Mouse (Mus musculus) midbrain, embryonic 16.5 days (tissue): Measurements from ENCODE around the gene Iqch. TPM values are rescaled to one million over a fixed set of nuclear protein-coding genes. Genes with fewer than 3 reads are reported as not detected.

Source experiments
- ATAC-seq: fragments of 200-750 bp; cut with Nextera tagmentation; 2 replicates; pipeline ENCODE4 v1.8.0; 2017; ENCODE audit warnings: moderate TSS enrichment
- H3K27ac ChIP-seq: fragments of 300-500 bp; sonication (generic); 2 replicates; pipeline ENCODE4 v1.5.1; 2014; ENCODE audit warnings: mild to moderate bottlenecking, low read length, mixed read lengths
- H3K27me3 ChIP-seq: fragments of 300-500 bp; sonication (generic); 2 replicates; pipeline ENCODE4 v1.6.1; 2014; ENCODE audit warnings: low read depth, low read length, mixed read lengths; ENCODE audit not compliant: control insufficient read depth, insufficient read depth
- H3K36me3 ChIP-seq: fragments of 300-500 bp; sonication (generic); 2 replicates; pipeline ENCODE4 v1.6.1; 2014; ENCODE audit warnings: mild to moderate bottlenecking, low read length, moderate library complexity, mixed read lengths; ENCODE audit not compliant: control insufficient read depth, insufficient read depth
- H3K4me1 ChIP-seq: fragments of 300-500 bp; sonication (generic); 2 replicates; pipeline ENCODE4 v1.6.1; 2014; ENCODE audit warnings: mild to moderate bottlenecking, low read length, mixed read lengths; ENCODE audit not compliant: control insufficient read depth, insufficient read depth
- H3K4me2 ChIP-seq: fragments of 300-500 bp; sonication (generic); 2 replicates; pipeline ENCODE4 v1.6.1; 2014; ENCODE audit warnings: mild to moderate bottlenecking, low read length, mixed read lengths
- H3K4me3 ChIP-seq: fragments of 300-500 bp; sonication (generic); 2 replicates; pipeline ENCODE4 v1.5.1; 2014; ENCODE audit warnings: low read depth, mild to moderate bottlenecking, low read length, moderate library complexity, mixed read lengths
- H3K9ac ChIP-seq: fragments of 300-500 bp; sonication (generic); 2 replicates; pipeline ENCODE4 v1.6.1; 2014; ENCODE audit warnings: low read depth, low read length, mixed read lengths
- H3K9me3 ChIP-seq: fragments of 300-500 bp; sonication (generic); replicated peaks from 2 replicates; pipeline ENCODE4 v1.6.1; 2014; ENCODE audit warnings: mild to moderate bottlenecking, low read length, mixed read lengths; ENCODE audit not compliant: control insufficient read depth, poor library complexity, severe bottlenecking
- WGBS: fragments of 180-500 bp; shearing (Covaris S2); extraction: QIAGEN DNeasy Blood & Tissue Kit; methylation state at CpG from one replicate; pipeline ENCODE4 v1.1.7; 2014; 5-methylcytosine and 5-hydroxymethylcytosine counted together
- polyA plus RNA-seq: library from polyadenylated mRNA; unstranded; fragments of >200 nt; fragmentation: Nextera tagmentation; extraction: Ambion mirVana; gene quantifications from 2 replicates; pipeline ENCODE4 v1.2.1, GENCODE M21; 2015

The Iqch gene
- polyA plus RNA-seq = 0.15 TPM in 1 of 2 replicates, not detected in the other

DNA sequence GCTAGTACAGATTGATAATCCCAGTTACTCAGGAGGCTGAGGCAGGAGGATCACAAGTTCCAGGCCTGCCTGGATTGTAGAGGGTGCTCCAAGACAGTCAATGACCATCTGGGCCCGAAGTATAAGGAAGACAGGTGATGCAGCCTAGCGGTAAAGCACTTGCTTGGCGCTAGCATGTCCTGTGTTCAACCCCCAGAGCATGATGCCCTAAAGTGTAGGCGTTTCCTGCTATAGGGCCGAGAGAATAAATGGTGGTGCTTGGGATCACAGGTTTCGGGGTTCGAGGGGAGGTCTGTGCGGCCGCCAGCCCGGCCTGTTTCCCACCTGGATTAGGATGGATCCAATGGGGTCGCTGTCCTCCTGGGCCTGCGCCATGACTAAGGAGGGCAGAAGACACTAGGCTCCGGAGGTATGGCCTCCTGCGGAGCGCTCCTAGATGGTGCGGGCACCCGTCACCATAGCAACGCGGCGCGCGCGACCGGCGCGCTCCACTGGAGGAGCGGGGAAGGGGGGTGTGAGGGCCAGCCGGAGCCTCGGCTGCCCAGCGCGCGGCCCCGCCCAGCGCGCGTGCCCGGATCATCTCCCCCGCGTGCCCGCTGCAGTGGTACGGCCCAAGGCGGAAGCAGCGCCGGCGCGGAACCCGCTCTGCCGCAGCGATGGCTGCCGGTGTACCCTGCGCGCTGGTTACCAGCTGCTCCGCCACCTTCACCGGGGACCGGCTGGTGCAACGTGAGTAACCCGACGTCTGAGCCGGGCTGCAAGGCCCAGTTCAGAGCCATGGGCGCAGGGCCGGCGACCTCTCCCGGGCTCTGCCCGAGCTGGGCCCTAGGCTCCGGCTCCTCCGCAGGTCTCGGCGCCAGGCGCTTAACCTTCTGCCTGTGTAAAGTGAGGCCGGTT lies at the start of gene Iqch, which contains the start of gene Aagab:
Gene Iqch (minus strand): TSS at position 451 of the 897 bp plus-strand sequence.
Gene Aagab (plus strand): TSS at position 618 of the 897 bp plus-strand sequence.
- Histone ChIP-seq H3K9me3 (no peaks in the 10 kb centered on the region), H3K9ac (peak within 1 kb of the TSS; percentile 91), H3K4me3 (peak within 1 kb of the TSS; percentile 93), H3K27ac (peak within 1 kb of the TSS; percentile 89), H3K36me3 (no peaks in the 10 kb centered on the region), H3K4me2 (peak within 1 kb of the TSS; percentile 62), H3K4me1 (peaks cover 11% of the 10 kb centered on the region), H3K27me3 (no peaks in the 10 kb centered on the region)
- peak; percentile 96 for ATAC-seq
- 2% methylated on average over 57 of the region's 70 CpGs for WGBS

DNA sequence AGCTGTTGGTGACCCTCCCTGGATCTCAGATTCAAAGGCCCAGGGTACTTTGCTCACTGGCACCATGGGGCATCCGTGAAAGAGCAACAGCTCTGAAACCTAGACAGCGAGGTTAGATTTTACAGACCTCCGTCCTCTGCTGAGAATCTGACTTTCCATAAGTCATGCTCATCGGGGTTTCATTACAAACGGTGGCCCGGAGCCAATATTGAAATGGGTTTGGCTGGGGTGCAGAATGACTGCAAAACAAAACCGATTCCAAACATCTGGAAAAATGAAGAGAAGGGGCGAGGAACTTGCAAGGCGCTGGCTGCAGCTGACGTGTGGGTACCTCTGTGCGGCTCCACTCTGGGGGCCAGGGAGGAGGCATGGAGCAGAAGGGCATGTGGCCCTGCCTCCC lies 49.3 kb upstream of the Iqch start:
- WGBS = 77% methylated on average over 11 of the region's 11 CpGs
- no peak overlapping the region for H3K4me3 ChIP-seq
- no peaks in the 10 kb centered on the region for H3K36me3 ChIP-seq
- no peak overlapping the region for H3K9ac ChIP-seq
- H3K9me3 ChIP-seq = no peaks in the 10 kb centered on the region
- H3K4me1 ChIP-seq = peaks cover 12% of the 10 kb centered on the region; the same call in 1 of the 2 replicates
- ATAC-seq = no peak
- H3K4me2 ChIP-seq = no peak overlapping the region
- H3K27ac ChIP-seq = no peak overlapping the region
- no peaks in the 10 kb centered on the region for H3K27me3 ChIP-seq

DNA sequence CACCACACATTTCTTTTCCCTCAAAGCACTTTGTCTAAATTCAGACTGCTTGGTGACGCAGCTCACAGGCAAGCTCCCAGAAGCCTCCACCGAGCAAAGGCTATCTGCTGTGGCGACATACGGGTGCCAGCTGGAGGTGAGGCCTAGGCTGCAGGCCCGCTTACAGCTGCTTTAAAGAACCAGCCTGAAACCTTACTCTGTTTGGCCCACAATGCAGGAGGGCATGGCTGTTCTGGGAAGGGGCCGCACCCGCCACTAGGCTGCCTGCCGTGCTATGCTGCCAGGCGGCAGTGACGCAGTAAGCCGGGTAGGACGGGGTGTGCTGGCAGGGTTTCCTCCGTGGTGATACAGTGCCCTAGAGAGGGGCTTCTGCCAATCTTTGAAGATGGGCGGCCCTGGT lies 48.6 kb upstream of the Iqch start:
- no peak overlapping the region for H3K4me2 ChIP-seq
- no peak for ATAC-seq
- H3K4me1 ChIP-seq = peaks cover 12% of the 10 kb centered on the region; the same call in 1 of the 2 replicates
- WGBS = 75% methylated on average over 14 of the region's 14 CpGs
- H3K36me3 ChIP-seq = no peaks in the 10 kb centered on the region
- no peak overlapping the region for H3K4me3 ChIP-seq
- H3K27ac ChIP-seq = peak overlapping the region; percentile 44; the same call in 1 of the 2 replicates
- no peaks in the 10 kb centered on the region for H3K9me3 ChIP-seq
- no peak overlapping the region for H3K9ac ChIP-seq
- H3K27me3 ChIP-seq = no peaks in the 10 kb centered on the region

DNA sequence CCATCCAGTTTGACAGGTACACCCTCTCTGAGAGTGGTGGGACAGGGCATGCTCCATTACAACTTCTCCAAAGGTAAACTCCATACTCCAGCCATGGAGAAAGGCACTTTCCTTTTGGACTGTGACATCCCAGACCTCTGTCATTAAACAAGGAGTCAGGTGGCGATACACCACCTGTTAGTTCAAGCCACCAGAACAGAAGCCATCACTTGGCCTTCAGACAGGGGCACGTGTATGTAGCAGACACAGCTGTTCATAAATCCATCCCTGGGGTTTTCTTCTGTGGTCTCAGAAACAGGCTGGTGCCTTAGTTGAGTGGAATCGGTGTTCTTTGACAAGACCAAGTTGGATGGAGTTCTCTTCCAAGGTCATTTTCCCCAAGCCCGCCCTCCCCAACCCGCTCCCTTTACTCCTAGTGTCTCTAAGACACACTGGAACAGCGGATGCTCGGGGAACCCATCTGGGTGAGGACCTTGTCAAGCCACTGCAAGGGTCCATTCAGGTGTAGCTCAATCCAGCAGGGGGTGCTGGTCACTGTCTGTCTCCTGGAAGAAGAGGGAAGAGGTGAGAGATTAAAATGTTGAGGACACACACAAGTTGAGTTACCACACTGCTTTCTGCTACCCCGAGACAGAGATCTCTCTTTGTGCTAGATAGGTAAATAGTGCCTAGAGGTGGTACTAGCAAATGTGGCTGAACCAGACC lies 47.7 kb upstream of the Iqch start:
- Histone ChIP-seq H3K4me3 (no peak overlapping the region), H3K36me3 (no peaks in the 10 kb centered on the region), H3K27ac (no peak overlapping the region), H3K4me2 (no peak overlapping the region), H3K9ac (no peak overlapping the region), H3K4me1 (peaks cover 10% of the 10 kb centered on the region; the same call in 1 of the 2 replicates), H3K9me3 (no peaks in the 10 kb centered on the region), H3K27me3 (no peaks in the 10 kb centered on the region)
- no peak for ATAC-seq
- WGBS = 91% methylated on average over 8 of the region's 8 CpGs

DNA sequence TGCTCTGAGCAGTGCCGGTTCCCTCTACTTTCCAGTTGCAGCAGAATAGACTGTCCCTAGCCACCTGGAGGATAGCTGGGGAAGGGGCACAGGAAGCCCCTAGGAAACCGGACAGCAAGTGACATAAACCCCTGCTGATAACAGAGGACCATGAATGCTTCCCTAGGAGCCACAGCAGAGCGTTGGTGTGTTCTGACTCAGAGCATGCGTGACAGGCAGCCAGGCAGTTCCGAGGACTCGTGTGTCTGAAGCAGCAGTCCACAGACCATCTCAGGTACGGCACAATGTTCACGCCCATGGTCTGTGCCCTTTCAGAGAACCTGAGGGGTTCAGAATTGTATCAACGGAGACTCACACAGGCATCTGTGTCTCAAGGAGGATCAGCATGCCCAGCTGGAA lies 46.2 kb upstream of the Iqch start:
- Histone ChIP-seq H3K9ac (no peak overlapping the region), H3K36me3 (0 out of 2 replicates have a peak, but pooled peaks cover 2% of the 10 kb centered on the region), H3K9me3 (no peaks in the 10 kb centered on the region), H3K4me1 (peaks cover 6% of the 10 kb centered on the region; the same call in 1 of the 2 replicates), H3K27ac (no peak overlapping the region), H3K27me3 (no peaks in the 10 kb centered on the region), H3K4me3 (no peak overlapping the region), H3K4me2 (no peak overlapping the region)
- no peak for ATAC-seq
- 80% methylated on average over 9 of the region's 9 CpGs for WGBS

DNA sequence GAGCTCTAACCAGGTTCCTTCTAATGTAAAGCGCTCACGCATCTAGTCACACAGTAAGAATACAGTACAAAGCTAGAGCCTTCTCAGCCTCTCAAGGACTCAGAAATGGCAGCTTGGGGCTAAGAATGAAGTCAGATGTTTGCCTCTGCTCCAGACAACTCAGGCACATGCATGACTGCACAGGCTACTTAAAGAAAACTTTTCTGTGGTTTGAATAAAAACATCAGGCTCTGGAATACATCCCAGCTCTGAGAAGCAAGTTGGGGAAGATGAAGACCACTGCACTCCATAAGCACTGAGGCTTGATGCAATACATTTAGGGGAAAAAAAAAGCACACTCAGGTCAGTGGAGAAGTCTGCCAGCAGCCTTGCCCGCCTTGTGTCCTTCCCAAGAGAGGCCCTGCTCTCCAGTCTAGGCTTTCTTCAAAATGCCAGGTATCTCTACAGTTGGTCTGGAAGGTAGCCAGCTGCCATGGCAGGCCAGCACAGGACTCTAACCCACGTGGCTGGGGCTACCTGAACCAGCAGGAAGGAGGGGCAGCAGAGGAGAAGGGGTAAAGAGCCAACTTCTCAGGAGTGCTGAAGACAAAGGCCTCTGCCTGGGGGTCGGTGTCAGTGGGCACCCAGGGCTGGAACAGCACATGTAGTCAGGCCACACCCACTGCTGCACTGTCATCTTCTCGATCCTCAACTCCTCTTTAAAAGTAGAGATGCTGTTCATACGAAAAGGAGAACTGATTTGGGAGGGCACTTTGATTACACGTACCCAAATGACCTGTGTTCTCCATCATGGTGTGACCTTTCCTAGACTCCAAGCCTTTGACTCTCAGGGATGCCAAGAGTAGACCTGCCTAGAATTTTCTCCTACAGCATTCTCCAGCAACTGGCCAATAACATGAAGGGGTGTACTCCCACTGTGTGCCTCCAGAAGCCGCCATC lies 45.6 kb upstream of the Iqch start:
- 0 out of 2 replicates have a peak, but pooled peaks cover 2% of the 10 kb centered on the region for H3K36me3 ChIP-seq
- no peaks in the 10 kb centered on the region for H3K27me3 ChIP-seq
- H3K9ac ChIP-seq = no peak overlapping the region
- peaks cover 4% of the 10 kb centered on the region; the same call in 1 of the 2 replicates for H3K4me1 ChIP-seq
- H3K27ac ChIP-seq = no peak overlapping the region
- no peak for ATAC-seq
- no peak overlapping the region for H3K4me2 ChIP-seq
- no peaks in the 10 kb centered on the region for H3K9me3 ChIP-seq
- 82% methylated on average over 9 of the region's 9 CpGs for WGBS
- no peak overlapping the region for H3K4me3 ChIP-seq

DNA sequence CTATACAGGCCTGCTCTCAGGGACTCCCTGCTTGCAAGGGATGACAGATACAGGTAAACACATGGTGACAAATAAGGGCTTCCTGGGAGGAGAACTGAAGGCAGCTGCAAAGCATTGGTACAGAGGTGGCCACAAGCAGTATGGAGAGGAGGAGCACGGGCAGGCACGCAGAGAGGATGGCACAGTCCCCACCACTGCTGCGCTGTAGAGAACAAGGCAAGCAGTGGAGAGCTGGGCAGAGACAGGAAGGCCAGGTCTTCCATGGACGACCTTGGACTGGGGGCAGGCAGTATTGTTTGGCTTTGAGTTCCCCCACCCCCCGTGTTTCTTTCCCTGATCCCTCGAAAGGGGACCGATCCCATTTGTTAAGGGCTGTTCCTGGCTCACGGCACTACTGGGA lies 42.8 kb upstream of the Iqch start:
- 85% methylated on average over 8 of the region's 8 CpGs for WGBS
- H3K4me2 ChIP-seq = no peak overlapping the region
- H3K4me3 ChIP-seq = no peak overlapping the region
- no peak for ATAC-seq
- H3K27me3 ChIP-seq = no peaks in the 10 kb centered on the region
- H3K4me1 ChIP-seq = no peaks in the 10 kb centered on the region
- no peak overlapping the region for H3K27ac ChIP-seq
- no peak overlapping the region for H3K9ac ChIP-seq
- no peaks in the 10 kb centered on the region for H3K9me3 ChIP-seq
- H3K36me3 ChIP-seq = peaks cover 8% of the 10 kb centered on the region; the same call in 1 of the 2 replicates

DNA sequence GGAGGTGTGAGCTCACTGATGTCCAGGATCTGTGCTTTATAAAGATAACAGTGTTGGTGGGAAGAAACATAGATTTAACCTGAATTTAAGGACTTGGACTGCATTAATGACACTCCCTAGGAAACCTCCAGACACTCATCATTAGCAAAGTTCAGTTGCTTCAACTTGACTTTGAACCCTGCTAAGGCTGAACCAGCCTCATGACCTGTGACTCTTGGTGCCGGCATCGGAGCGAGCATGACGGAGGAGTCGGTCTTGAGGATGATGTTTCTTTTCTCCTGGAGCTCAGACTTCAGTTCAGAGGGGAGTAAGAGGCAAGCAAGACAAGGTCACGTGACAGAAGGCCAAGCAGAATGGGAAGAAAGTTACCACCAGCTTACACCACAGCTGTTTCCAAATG lies 41.7 kb upstream of the Iqch start:
- Histone ChIP-seq H3K27me3 (no peaks in the 10 kb centered on the region), H3K4me2 (no peak overlapping the region), H3K9ac (no peak overlapping the region), H3K27ac (no peak overlapping the region), H3K4me3 (no peak overlapping the region), H3K4me1 (no peaks in the 10 kb centered on the region), H3K9me3 (no peaks in the 10 kb centered on the region), H3K36me3 (peaks cover 8% of the 10 kb centered on the region; the same call in 1 of the 2 replicates)
- no peak for ATAC-seq
- 90% methylated on average over 6 of the region's 6 CpGs for WGBS
